Mouse (Mus musculus) embryonic fibroblast, embryonic 13.5 days (primary cell): ENCODE data around the gene Cacna1e.

Experiments
- CTCF ChIP-seq: IDR thresholded peaks from 2 replicates; pipeline ENCODE4 v1.5.1; 2011; ENCODE audit warnings: mild to moderate bottlenecking, control low read depth, low read length, moderate library complexity, borderline replicate concordance; ENCODE audit not compliant: insufficient read depth
- POLR2A ChIP-seq: IDR thresholded peaks from 2 replicates; pipeline ENCODE4 v1.6.1; 2011; ENCODE audit warnings: low read depth, mild to moderate bottlenecking, control low read depth, low read length, moderate library complexity

GRCm38 (mm10) chr1:154607406-154607805 is 276.9 kb downstream of the Cacna1e start:
- no peak for TF ChIP-seq POLR2A
- TF ChIP-seq CTCF = no peak
